Mouse (Mus musculus) brown adipose tissue, adult 24 weeks (tissue): Measurements from ENCODE around the gene Pigb. TPM values are rescaled to one million over a fixed set of nuclear protein-coding genes. Genes with fewer than 3 reads are reported as not detected.

Source experiments
- H3K27ac ChIP-seq: fragments of 200-500 bp; replicated peaks from 2 replicates; pipeline ENCODE4 v1.5.1; 2012; ENCODE audit warnings: low read depth, mild to moderate bottlenecking, low read length
- H3K4me1 ChIP-seq: fragments of 200-500 bp; 2 replicates; pipeline ENCODE4 v1.6.1; 2012; ENCODE audit warnings: low read length, mixed read lengths; ENCODE audit not compliant: control insufficient read depth, insufficient read depth, insufficient read length
- H3K4me3 ChIP-seq: fragments of 200-500 bp; 2 replicates; pipeline ENCODE4 v1.5.1; 2012; ENCODE audit warnings: low read depth, mild to moderate bottlenecking, low read length, moderate library complexity; ENCODE audit not compliant: insufficient read depth
- polyA plus RNA-seq: library from polyadenylated mRNA; stranded (reverse); fragments of >200 nt; gene quantifications from 2 replicates; pipeline ENCODE4 v1.2.4, GENCODE M21; 2012; ENCODE audit not compliant: missing spikeins, insufficient read depth, insufficient read length

Pigb gene
- polyA plus RNA-seq, 1 experiment: 5.4 TPM

DNA sequence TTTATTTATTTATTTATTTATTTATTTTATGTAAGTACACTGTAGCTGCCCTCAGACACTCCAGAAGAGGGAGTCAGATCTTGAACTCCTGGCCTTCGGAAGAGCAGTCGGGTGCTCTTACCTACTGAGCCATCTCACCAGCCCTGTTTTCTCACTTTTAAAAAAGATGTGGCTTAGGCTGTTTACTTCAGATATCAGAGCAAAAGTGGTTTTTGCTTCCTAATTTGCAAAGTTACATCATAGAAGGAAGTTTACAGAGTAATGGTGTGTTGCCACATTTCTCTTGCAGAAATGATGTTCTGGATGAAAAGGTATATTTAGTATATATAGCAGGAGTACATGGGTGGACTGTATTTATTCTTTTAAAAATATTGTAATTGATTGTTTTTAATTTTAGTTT, 48.8 kb downstream of the Pigb start:
- peaks cover 2% of the 10 kb centered on the region; the same call in 1 of the 2 replicates for H3K4me1 ChIP-seq
- no peak overlapping the region for H3K27ac ChIP-seq
- no peak overlapping the region for H3K4me3 ChIP-seq

DNA sequence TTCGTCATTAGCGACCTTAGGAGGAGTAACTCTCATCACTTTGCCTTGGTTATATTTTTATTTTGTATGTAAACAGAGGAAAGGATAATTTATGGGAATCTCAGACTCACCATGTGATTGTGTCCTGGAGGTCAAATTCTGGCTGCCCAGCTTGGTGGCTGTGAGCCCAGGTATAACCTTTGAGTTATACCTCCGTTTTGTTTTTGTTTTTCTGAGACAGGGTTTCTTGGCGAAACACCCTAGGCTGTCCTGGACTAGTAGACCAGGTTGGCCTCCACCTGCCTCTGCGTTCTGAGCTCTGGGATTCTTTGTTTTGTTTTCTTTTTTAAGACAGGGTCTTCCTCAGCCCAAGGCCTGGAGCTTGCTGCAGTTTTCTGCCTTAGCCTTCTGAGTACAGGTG, 51.5 kb downstream of the Pigb start:
- Histone ChIP-seq H3K27ac (no peak overlapping the region), H3K4me3 (no peak overlapping the region), H3K4me1 (peaks cover 2% of the 10 kb centered on the region; the same call in 1 of the 2 replicates)

GRCm38 (mm10) chr9:72987703-72988102, 52.5 kb downstream of the Pigb start:
- Histone ChIP-seq H3K4me3 (no peak overlapping the region), H3K27ac (no peak overlapping the region), H3K4me1 (peaks cover 2% of the 10 kb centered on the region; the same call in 1 of the 2 replicates)

DNA sequence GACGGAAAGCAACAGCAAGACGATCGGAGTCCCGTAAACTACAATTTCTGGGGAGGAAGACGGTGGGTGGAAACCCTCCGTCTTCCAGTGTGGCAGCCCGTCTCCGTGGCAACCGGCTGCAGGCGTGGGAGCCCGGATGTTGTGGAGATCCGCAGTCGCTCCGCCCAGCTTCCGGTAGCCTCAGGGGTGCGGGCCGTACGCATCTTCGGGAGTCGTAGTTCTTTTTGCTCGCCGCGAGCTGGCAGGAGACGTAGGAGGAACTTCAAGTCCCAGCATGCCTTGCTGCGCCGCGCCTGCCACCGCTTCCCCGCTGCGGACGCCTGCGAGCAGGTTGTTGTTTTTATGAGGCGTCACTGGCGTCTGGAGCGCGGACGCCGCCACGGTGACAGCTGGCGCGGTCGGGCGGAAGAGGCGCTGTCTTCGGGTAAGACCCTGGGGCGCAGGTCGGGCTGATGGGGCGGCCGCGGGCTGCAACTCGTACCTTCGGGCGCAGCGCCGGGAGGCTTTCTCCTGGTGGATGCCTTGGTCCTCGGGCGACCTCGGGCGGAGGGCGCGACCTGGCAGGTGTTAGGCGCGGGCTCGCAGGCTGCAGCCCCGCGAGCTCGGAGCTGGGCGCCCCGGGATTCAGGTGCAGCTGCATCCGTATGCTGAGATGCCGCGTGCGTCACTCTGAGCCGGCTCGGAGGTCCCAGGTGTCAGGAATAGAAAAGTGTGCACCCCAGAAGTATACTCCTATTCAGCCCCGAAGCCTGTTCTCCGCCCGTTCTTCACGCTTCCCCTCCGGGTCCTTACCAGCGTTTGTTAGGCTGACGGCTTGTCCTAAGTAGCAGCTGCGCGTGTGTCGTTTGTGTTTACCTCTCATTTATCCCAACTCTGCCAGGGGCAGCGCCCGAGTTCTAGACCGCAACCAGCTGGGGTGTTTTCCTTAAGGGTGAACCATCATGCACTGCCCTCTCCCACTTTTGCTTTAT, 54.6 kb downstream of the Pigb start, which contains the start of the genes Ccpg1os and Ccpg1:
Gene Ccpg1os (minus strand): TSS at position 133 of the 971 bp plus-strand sequence.
Gene Ccpg1 (plus strand): TSS at position 180 of the 971 bp plus-strand sequence.
- H3K27ac ChIP-seq: 0 out of 2 replicates have a peak within 1 kb of the TSS, but pooled peaks have one; percentile 28
- peaks cover 2% of the 10 kb centered on the region; the same call in 1 of the 2 replicates for H3K4me1 ChIP-seq
- peak within 1 kb of the TSS; percentile 94 for H3K4me3 ChIP-seq

DNA sequence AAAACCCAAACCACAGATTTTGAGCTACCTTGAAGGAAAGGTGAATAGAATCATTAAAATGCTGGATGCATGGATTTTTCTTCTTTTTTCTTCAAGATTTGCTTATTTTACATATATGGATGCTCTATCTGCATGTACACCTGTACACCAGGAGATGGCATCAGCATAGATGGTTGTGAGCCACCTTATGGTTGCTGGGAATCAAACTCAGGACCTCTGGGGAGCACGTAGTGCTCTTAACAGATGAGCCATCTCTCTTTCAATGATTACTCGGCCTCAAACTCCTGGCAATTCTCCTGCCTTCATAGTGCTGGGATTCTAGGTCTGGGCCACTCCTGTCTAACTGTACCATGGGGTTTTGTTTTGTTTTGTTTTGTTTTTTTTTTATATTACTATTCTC, 57.1 kb downstream of the Pigb start:
- Histone ChIP-seq H3K27ac (no peak overlapping the region), H3K4me1 (peaks cover 2% of the 10 kb centered on the region; the same call in 1 of the 2 replicates), H3K4me3 (no peak overlapping the region)

- Histone ChIP-seq H3K4me1 (no peaks in the 10 kb centered on the region), H3K27ac (no peak overlapping the region), H3K4me3 (no peak overlapping the region)
Observed at GRCm38 (mm10) chr9:72975242-72975641, 64.9 kb downstream of the Pigb start.

DNA sequence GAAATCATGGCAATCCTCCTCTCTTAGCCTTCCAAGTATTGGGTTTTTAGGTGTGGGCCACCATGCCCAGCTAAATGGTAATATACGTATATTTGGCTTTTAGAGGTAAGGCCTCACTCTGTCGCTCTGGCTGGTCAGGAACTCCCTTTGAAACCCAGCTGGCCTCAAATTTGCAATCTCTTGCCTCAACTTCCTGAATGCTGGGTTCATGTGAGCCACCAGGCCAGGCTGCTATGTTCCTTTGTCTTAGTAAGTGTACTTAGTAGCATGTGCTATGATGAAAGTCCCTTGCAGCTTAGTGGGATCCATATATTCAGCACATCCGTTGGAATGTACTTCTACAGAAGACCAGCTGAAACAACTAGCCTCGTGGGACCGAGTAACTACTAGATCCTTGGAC, 65.4 kb downstream of the Pigb start:
- H3K27ac ChIP-seq: no peak overlapping the region
- no peak overlapping the region for H3K4me3 ChIP-seq
- no peaks in the 10 kb centered on the region for H3K4me1 ChIP-seq

GRCm38 (mm10) chr9:72972984-72973383, 67.2 kb downstream of the Pigb start:
- no peak overlapping the region for H3K27ac ChIP-seq
- H3K4me3 ChIP-seq: no peak overlapping the region

DNA sequence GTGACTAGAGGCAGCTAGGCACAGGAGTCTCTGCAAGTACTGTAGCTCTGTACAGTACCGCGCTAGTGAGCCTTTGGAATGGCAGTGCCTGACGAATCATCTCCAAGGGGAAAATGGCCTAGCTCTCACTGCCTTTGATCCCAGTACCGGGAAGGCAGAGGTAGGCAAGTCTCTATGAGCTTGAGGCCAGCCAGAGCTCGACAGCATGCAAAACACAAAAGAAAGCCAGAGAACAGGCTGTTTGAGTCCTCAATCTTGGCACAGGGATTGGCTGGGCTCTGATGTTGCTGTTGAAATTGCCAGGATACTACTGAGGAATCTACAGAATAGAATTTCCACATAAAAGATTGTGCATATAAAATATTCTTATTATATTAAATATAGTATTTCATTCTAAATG, 67.7 kb downstream of the Pigb start:
- Histone ChIP-seq H3K4me3 (no peak overlapping the region), H3K4me1 (no peaks in the 10 kb centered on the region), H3K27ac (no peak overlapping the region)

More at GRCm38 (mm10) chr9:72972984-72973383, 67.2 kb downstream of the Pigb start:
- no peaks in the 10 kb centered on the region for H3K4me1 ChIP-seq

DNA sequence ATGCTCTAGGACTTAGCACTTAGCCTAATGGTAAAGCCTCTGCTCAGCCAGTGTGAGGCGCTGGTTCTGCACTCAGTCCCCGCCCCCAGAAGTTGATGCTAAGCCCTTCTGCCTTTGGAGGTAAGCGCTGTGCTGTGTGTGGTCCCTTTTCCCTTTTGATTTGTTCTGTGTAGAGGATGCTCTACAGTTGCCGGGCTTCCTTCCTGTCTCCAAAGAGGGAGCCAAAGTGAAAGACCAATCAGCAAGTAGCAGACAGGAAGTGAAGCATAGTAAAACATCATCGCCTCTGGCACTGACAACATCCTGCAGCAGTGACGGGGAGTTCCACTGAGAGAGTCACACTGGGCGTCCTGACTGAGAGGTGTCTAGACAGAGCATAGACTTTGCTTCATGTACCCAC, 70.3 kb downstream of the Pigb start:
- H3K4me3 ChIP-seq: no peak overlapping the region
- H3K27ac ChIP-seq: no peak overlapping the region
- no peaks in the 10 kb centered on the region for H3K4me1 ChIP-seq

GRCm38 (mm10) chr9:72968349-72969061, 71.7 kb downstream of the Pigb start:
- Histone ChIP-seq H3K27ac (no peak overlapping the region), H3K4me1 (no peaks in the 10 kb centered on the region)

GRCm38 (mm10) chr9:72961959-72962358, 78.2 kb downstream of the Pigb start:
- H3K27ac ChIP-seq: no peak overlapping the region
- H3K4me3 ChIP-seq: no peak overlapping the region
- peaks cover 2% of the 10 kb centered on the region; the same call in 1 of the 2 replicates for H3K4me1 ChIP-seq

More at GRCm38 (mm10) chr9:72968349-72969061, 71.7 kb downstream of the Pigb start:
- no peak overlapping the region for H3K4me3 ChIP-seq

DNA sequence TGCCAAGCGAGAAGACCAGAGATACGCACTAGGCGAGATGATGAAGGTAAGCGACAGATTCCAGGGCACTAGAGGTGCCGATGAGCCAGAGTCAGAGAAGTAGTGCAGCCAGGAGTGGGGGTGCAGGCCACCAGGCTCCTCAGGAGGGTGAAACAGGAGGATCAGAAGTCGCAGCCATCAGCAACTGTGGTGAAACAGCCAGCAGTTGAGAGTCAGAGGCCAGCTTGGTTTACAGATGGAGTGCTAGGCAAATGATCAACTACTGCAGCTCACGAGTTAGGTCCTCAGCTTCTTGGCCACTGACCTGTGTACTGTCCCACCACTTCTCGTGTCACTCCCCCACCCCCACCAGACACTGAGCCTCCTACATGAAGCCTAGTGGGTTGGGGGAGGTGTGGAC, 78.8 kb downstream of the Pigb start:
- no peak overlapping the region for H3K27ac ChIP-seq
- H3K4me1 ChIP-seq: peaks cover 2% of the 10 kb centered on the region; the same call in 1 of the 2 replicates
- H3K4me3 ChIP-seq: no peak overlapping the region

- Histone ChIP-seq H3K4me3 (peak within 1 kb of the TSS; percentile 89), H3K4me1 (peaks cover 2% of the 10 kb centered on the region; the same call in 1 of the 2 replicates), H3K27ac (no peak within 1 kb of the TSS)
Observed at GRCm38 (mm10) chr9:72958521-72959450, 81.4 kb downstream of the Pigb start, which contains the start of the genes Dyx1c1 and Gm44503. Dyx1c1 (plus strand) TSS chr9:72958785. Gm44503 (plus strand) TSS chr9:72958852.
